Mouse (Mus musculus) layer of hippocampus, postnatal 25 days (tissue): Measurements from ENCODE around the gene Olfr1066. TPM values are rescaled to one million over a fixed set of nuclear protein-coding genes. Genes with fewer than 3 reads are reported as not detected.
"Not testable (repeated sequence)": the region's sequence is repeated elsewhere in the genome, so short reads cannot be mapped to it uniquely, and the experiment has no call there.

Experiments used
- DNase-seq, 2 experiments: peaks; one replicate each; pipeline ENCODE4 v3.0.0; 2022; ENCODE audit warnings: mixed read lengths in 2 of 2, low spot score in 1 of 2; ENCODE audit errors: extremely low spot score in 1 of 2
- total RNA-seq, 2 experiments: library from RNA; stranded (reverse); gene quantifications; 2 replicates each; pipeline ENCODE4 v1.2.3; 2021

Gene Olfr1066
- not detected for total RNA-seq

GRCm38 (mm10) chr2:86456169-86456568 is at the start of gene Olfr1066:
Gene Olfr1066, minus strand, starts transcription at chr2:86456269.
- no peak for DNase-seq

GRCm38 (mm10) chr2:86487286-86487685 is 31.2 kb upstream of the Olfr1066 start, which contains the start of gene Olfr228:
Gene Olfr228, minus strand, starts transcription at chr2:86487386.
- no peak for DNase-seq

- peak; percentile 32 to 67 for DNase-seq
Observed at GRCm38 (mm10) chr2:86464442-86465109, 8.5 kb upstream of the Olfr1066 start.

- DNase-seq: no peak
Observed at GRCm38 (mm10) chr2:86460434-86460833, 4.4 kb upstream of the Olfr1066 start.

GRCm38 (mm10) chr2:86450491-86450890 is 5.6 kb downstream of the Olfr1066 start, which contains the start of gene Olfr1065:
Gene Olfr1065, minus strand, starts transcription at chr2:86450591.
- not testable (repeated sequence) for DNase-seq

GRCm38 (mm10) chr2:86442101-86442500 is 14.0 kb downstream of the Olfr1066 start:
- DNase-seq: not testable (repeated sequence)

- DNase-seq: not testable (repeated sequence)
Observed at GRCm38 (mm10) chr2:86428511-86428910, 27.6 kb downstream of the Olfr1066 start.

- not testable (repeated sequence) for DNase-seq
Observed at GRCm38 (mm10) chr2:86426649-86427048, 29.4 kb downstream of the Olfr1066 start, which contains the start of gene Olfr1062. Gene Olfr1062, minus strand, starts transcription at chr2:86426749.

GRCm38 (mm10) chr2:86413950-86414349 is 42.1 kb downstream of the Olfr1066 start, which contains the start of gene Olfr1061:
Gene Olfr1061, minus strand, starts transcription at chr2:86414050.
- DNase-seq: no peak

Other genes with a start within 250 kb of the Olfr1066 start
- not detected for gene Olfr1046, start 237.0 kb downstream of the Olfr1066 start, total RNA-seq
- gene Olfr1047, start 224.9 kb downstream of the Olfr1066 start, total RNA-seq: not detected
- gene Olfr1048, start 216.0 kb downstream of the Olfr1066 start, total RNA-seq: not detected
- not detected for gene Olfr1049, start 197.9 kb downstream of the Olfr1066 start, total RNA-seq
- not detected for gene Olfr1051, start 177.2 kb downstream of the Olfr1066 start, total RNA-seq
- gene Olfr1052, start 163.8 kb downstream of the Olfr1066 start, total RNA-seq: not detected
- not detected for gene Olfr1053, start 141.0 kb downstream of the Olfr1066 start, total RNA-seq
- not detected for gene Olfr1054, start 120.8 kb downstream of the Olfr1066 start, total RNA-seq
- not detected for gene Olfr1055, start 106.0 kb downstream of the Olfr1066 start, total RNA-seq
- not detected for gene Olfr1056, start 93.8 kb downstream of the Olfr1066 start, total RNA-seq
- gene Olfr1057, start 77.9 kb downstream of the Olfr1066 start, total RNA-seq: not detected
- not detected for gene Olfr1058, start 67.7 kb downstream of the Olfr1066 start, total RNA-seq
- gene Olfr1061, start 42.2 kb downstream of the Olfr1066 start, total RNA-seq: not detected
- gene Olfr1062, start 29.5 kb downstream of the Olfr1066 start, total RNA-seq: not detected
- not detected for gene Olfr1065, start 5.7 kb downstream of the Olfr1066 start, total RNA-seq
- gene Olfr228, start 31.1 kb upstream of the Olfr1066 start, total RNA-seq: not detected
- not detected for gene Olfr1076, start 52.2 kb upstream of the Olfr1066 start, total RNA-seq
- not detected for gene Olfr1079, start 86.2 kb upstream of the Olfr1066 start, total RNA-seq
- not detected for gene Olfr1080, start 102.0 kb upstream of the Olfr1066 start, total RNA-seq
- not detected for gene Olfr1082, start 142.7 kb upstream of the Olfr1066 start, total RNA-seq
- not detected for gene Olfr1084, start 183.5 kb upstream of the Olfr1066 start, total RNA-seq
- not detected for gene Olfr1085, start 205.8 kb upstream of the Olfr1066 start, total RNA-seq
- not detected for gene Olfr1086, start 223.8 kb upstream of the Olfr1066 start, total RNA-seq
- gene Olfr1087, start 242.1 kb upstream of the Olfr1066 start, total RNA-seq: not detected